Comparison of ENCODE assay signal across 21 mouse cellular contexts in genomic region chr5:107644595-107644994, GRCm38 (mm10).
"Had no signal": no experiment of that assay in that cellular context is flagged by ENCODE, and none has a peak within 500 bp of the region (broad histone marks: within the 10 kb centered on the region; RNA-seq: fewer than 3 reads in every experiment).

No protein-coding gene starts in this region.

- H3K27ac ChIP-seq: intestine, embryonic 15.5 days; kidney, embryonic 15.5 days; limb, embryonic 10.5 days; limb, embryonic 13.5 days; macrophage; midbrain, embryonic 12.5 days; midbrain, embryonic 15.5 days; neural tube, embryonic 13.5 days; stomach, embryonic 15.5 days had no signal

- H3K9ac ChIP-seq: intestine, embryonic 15.5 days; kidney, embryonic 15.5 days; limb, embryonic 13.5 days; lung, embryonic 14.5 days; midbrain, embryonic 12.5 days; midbrain, embryonic 15.5 days; neural tube, embryonic 13.5 days; stomach, embryonic 15.5 days had no signal

- H3K27me3 ChIP-seq: intestine, embryonic 15.5 days; kidney, embryonic 15.5 days; limb, embryonic 13.5 days; midbrain, embryonic 12.5 days; midbrain, embryonic 15.5 days; neural tube, embryonic 13.5 days; stomach, embryonic 15.5 days had no signal

- H3K4me2 ChIP-seq: intestine, embryonic 15.5 days; kidney, embryonic 15.5 days; limb, embryonic 13.5 days; lung, embryonic 14.5 days; midbrain, embryonic 12.5 days; midbrain, embryonic 15.5 days; neural tube, embryonic 13.5 days; stomach, embryonic 15.5 days had no signal

- ATAC-seq: intestine, embryonic 15.5 days; lung, postnatal 0 days; midbrain, embryonic 15.5 days had no signal

- H3K9me3 ChIP-seq: intestine, embryonic 15.5 days; kidney, embryonic 15.5 days; limb, embryonic 10.5 days; limb, embryonic 13.5 days; midbrain, embryonic 12.5 days; midbrain, embryonic 15.5 days; neural tube, embryonic 13.5 days; stomach, embryonic 15.5 days had no signal

- H3K36me3 ChIP-seq: intestine, embryonic 15.5 days; midbrain, embryonic 15.5 days; stomach, embryonic 15.5 days had no signal

- H3K4me1 ChIP-seq: intestine, embryonic 15.5 days; limb, embryonic 10.5 days; limb, embryonic 13.5 days; midbrain, embryonic 12.5 days; midbrain, embryonic 15.5 days; neural tube, embryonic 13.5 days; stomach, embryonic 15.5 days had no signal

- H3K4me3 ChIP-seq: intestine, embryonic 15.5 days; kidney, embryonic 15.5 days; limb, embryonic 10.5 days; limb, embryonic 13.5 days; midbrain, embryonic 12.5 days; midbrain, embryonic 15.5 days; myocyte; neural tube, embryonic 13.5 days; stomach, embryonic 15.5 days had no signal

- DNase-seq: kidney, adult 11 months; kidney, adult 8-10 months; kidney, postnatal 10 days; kidney, postnatal 36 days; layer of hippocampus, postnatal 36 days; lung, embryonic 14.5 days; retina, postnatal 1 day; right cerebral cortex, postnatal 25 days; spleen, adult 18-20 months; thymus, postnatal 36 days had no signal
